Mouse (Mus musculus): Measurements from ENCODE around the gene Hist1h2ab. TPM values are rescaled to one million over a fixed set of nuclear protein-coding genes. Genes with fewer than 3 reads are reported as not detected.
"Not testable (repeated sequence)": the region's sequence is repeated elsewhere in the genome, so short reads cannot be mapped to it uniquely, and the experiment has no call there.

The Hist1h2ab gene
- polyA plus RNA-seq, 1 experiment from 2014 or later = 33.6 TPM

DNA sequence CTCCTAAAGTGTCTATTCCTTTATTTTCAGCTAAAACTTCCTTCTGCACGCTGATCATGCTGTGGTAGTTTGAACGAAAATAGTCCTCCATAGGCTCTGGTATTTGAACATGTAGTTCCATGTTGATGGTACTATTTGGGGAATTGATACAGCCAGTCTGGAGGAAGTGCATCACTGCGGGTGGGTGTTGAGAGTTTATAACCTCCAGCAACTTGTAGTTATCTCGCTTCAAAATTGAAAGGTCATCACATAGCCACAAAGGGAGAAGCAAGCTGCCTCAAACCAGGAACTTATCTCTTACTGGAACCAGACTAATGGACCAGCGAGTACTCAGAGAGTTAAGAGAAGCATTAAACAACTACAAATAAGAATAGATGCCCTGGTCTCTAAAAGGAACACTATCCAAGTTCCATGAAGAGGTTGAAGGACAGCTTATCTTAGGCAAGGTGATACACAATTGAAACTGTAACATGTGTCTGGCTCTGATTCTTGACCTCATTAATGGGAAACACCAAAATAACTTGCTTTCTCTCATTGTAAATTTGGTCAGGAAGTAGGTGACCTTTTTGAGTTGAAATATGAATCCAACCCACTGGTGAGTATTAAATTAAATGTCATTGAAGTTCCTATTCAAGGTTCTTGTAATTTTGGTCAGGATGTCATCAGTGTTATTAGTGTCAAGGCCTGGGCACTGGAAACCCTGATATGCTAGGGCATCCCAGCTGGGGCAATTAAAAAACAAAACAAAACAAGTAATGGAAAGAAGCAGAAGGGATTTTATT, 34.5 kb upstream of the Hist1h2ab start:
- ATAC-seq (ENCODE audit: low FRiP score, low TSS enrichment) = no peak
- H3K4me2 ChIP-seq (replicated peaks; ENCODE audit: low read depth, low read length) = no peak overlapping the region
- H3K27ac ChIP-seq (ENCODE audit: low read length) = no peak overlapping the region
- H3K4me3 ChIP-seq (ENCODE audit: low read length) = no peak overlapping the region
- no peak overlapping the region for H3K9ac ChIP-seq (replicated peaks; ENCODE audit: low read length)
- WGBS = 87% methylated on average over 5 of the region's 5 CpGs
- H3K4me1 ChIP-seq (ENCODE audit: insufficient read depth, low read length) = no peaks in the 10 kb centered on the region
- no peaks in the 10 kb centered on the region for H3K27me3 ChIP-seq (ENCODE audit: insufficient read depth, low read length)
- no peaks in the 10 kb centered on the region for H3K9me3 ChIP-seq (ENCODE audit: low read length)
- no peaks in the 10 kb centered on the region for H3K36me3 ChIP-seq (ENCODE audit: insufficient read depth, low read length)

DNA sequence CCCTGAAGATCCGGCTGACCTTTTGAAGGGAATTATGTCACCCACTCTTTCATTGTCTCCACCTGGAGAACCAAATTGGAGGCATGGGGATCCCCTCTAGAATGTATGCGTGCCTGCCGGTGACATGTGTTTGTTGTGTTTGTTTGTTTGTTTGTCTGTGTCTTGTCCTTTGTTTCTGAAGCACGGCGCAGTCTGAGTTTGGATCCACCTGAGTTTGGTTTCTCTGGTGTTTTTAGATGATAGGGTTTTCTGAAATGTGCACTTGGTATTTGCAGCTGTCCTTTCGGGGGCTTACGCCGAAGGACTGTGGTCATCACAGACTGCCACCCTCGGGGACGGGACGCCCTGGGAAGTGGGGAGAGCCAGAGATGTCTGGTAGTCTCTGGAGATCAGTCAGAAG, 33.8 kb upstream of the Hist1h2ab start:
- no peak for ATAC-seq (ENCODE audit: low FRiP score, low TSS enrichment)
- H3K36me3 ChIP-seq (ENCODE audit: insufficient read depth, low read length) = no peaks in the 10 kb centered on the region
- 55% methylated on average over 11 of the region's 11 CpGs for WGBS
- H3K4me3 ChIP-seq (ENCODE audit: low read length) = no peak overlapping the region
- no peak overlapping the region for H3K9ac ChIP-seq (replicated peaks; ENCODE audit: low read length)
- H3K4me2 ChIP-seq (replicated peaks; ENCODE audit: low read depth, low read length) = no peak overlapping the region
- no peaks in the 10 kb centered on the region for H3K9me3 ChIP-seq (ENCODE audit: low read length)
- no peaks in the 10 kb centered on the region for H3K4me1 ChIP-seq (ENCODE audit: insufficient read depth, low read length)
- H3K27ac ChIP-seq (ENCODE audit: low read length) = no peak overlapping the region
- H3K27me3 ChIP-seq (ENCODE audit: insufficient read depth, low read length) = no peaks in the 10 kb centered on the region

DNA sequence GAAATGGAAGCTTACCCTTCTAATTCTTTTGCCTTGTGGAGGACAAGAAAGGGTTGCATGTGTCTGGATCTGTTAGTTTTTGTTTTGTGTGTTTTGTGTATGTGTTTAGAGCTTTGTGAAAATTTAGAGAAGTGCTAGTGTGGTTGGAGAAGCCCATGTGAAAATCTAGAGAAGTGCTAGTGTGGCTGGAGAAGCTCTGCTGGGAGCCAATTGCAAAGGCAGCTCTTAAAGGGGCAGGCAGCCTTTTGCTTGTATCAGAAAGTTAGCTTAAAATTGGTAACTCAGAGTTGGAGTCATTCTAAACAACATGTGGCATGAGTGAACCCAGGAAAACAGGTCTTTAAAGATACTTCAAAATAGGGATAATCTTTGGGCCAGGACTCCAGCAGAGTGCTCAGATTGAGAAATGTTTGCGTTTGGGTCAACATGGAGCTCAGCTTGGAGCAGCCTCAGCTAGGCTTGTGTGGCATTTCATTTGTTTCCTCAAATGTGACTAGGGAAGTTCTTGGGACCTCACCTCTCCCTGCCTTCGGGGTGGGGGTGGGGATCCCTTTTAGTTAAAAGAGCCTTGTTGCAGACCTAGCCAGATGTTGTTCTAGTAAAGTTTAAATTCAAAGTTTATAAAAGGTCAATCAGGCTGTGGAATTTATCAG, 33.2 kb upstream of the Hist1h2ab start:
- H3K4me1 ChIP-seq (ENCODE audit: insufficient read depth, low read length); H3K4me2 ChIP-seq (replicated peaks; ENCODE audit: low read depth, low read length); H3K9ac ChIP-seq (replicated peaks; ENCODE audit: low read length); H3K27me3 ChIP-seq (ENCODE audit: insufficient read depth, low read length); ATAC-seq (ENCODE audit: low FRiP score, low TSS enrichment); H3K4me3 ChIP-seq (ENCODE audit: low read length); H3K36me3 ChIP-seq (ENCODE audit: insufficient read depth, low read length); H3K27ac ChIP-seq (ENCODE audit: low read length); H3K9me3 ChIP-seq (ENCODE audit: low read length): not testable (repeated sequence)
- WGBS = 28% methylated on average over 2 of the region's 2 CpGs

DNA sequence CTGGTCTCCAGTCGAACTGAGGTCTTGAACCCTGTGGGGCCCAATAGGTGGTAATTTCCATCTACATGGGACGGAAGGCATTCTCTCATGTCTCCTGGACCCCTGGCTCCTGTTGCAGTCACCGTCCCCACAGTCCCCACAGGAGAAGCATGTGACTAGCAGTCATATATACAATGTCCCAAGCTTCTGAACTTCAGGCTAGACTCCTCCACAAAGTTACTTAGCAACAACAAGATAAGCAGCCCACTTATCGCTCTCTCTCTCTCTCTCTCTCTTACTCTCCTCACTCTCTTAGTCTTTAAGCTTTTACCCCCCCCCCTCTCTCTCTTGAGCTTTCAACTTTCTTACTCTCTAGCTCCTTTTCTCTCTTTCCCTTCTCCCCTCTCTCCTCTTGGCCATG, 26.7 kb upstream of the Hist1h2ab start:
- H3K4me2 ChIP-seq (replicated peaks; ENCODE audit: low read depth, low read length) = no peak overlapping the region
- ATAC-seq (ENCODE audit: low FRiP score, low TSS enrichment) = no peak
- no peaks in the 10 kb centered on the region for H3K9me3 ChIP-seq (ENCODE audit: low read length)
- WGBS = 81% methylated on average over 4 of the region's 4 CpGs
- H3K4me3 ChIP-seq (ENCODE audit: low read length) = no peak overlapping the region
- no peak overlapping the region for H3K9ac ChIP-seq (replicated peaks; ENCODE audit: low read length)
- no peak overlapping the region for H3K27ac ChIP-seq (ENCODE audit: low read length)
- no peaks in the 10 kb centered on the region for H3K36me3 ChIP-seq (ENCODE audit: insufficient read depth, low read length)
- H3K27me3 ChIP-seq (ENCODE audit: insufficient read depth, low read length) = no peaks in the 10 kb centered on the region
- H3K4me1 ChIP-seq (ENCODE audit: insufficient read depth, low read length) = no peaks in the 10 kb centered on the region

DNA sequence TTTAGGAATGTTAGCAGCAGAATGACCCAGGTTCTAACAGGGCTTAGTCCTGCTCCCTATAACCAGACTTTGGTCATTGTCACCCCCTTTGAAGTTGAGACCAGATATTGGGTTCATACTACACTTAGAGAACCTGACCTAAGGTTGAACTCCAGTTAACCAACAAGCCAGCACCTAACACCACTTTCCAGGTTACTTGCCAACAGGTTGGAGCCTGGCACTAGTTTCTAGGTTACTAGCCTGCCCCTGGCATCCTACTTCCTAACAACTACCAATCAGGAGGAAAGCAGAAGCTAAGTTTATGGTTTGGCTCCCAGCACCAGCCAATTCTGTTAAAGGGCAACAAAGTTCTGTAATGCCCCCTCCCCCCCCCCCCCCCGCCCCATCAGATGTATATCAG, 25.7 kb upstream of the Hist1h2ab start:
- no peaks in the 10 kb centered on the region for H3K9me3 ChIP-seq (ENCODE audit: low read length)
- no peaks in the 10 kb centered on the region for H3K27me3 ChIP-seq (ENCODE audit: insufficient read depth, low read length)
- H3K4me2 ChIP-seq (replicated peaks; ENCODE audit: low read depth, low read length) = no peak overlapping the region
- H3K27ac ChIP-seq (ENCODE audit: low read length) = no peak overlapping the region
- no peak overlapping the region for H3K9ac ChIP-seq (replicated peaks; ENCODE audit: low read length)
- no peak for ATAC-seq (ENCODE audit: low FRiP score, low TSS enrichment)
- no peaks in the 10 kb centered on the region for H3K36me3 ChIP-seq (ENCODE audit: insufficient read depth, low read length)
- H3K4me3 ChIP-seq (ENCODE audit: low read length) = no peak overlapping the region
- WGBS = no CpG with 5 or more reads among the region's 1 CpGs
- H3K4me1 ChIP-seq (ENCODE audit: insufficient read depth, low read length) = no peaks in the 10 kb centered on the region

DNA sequence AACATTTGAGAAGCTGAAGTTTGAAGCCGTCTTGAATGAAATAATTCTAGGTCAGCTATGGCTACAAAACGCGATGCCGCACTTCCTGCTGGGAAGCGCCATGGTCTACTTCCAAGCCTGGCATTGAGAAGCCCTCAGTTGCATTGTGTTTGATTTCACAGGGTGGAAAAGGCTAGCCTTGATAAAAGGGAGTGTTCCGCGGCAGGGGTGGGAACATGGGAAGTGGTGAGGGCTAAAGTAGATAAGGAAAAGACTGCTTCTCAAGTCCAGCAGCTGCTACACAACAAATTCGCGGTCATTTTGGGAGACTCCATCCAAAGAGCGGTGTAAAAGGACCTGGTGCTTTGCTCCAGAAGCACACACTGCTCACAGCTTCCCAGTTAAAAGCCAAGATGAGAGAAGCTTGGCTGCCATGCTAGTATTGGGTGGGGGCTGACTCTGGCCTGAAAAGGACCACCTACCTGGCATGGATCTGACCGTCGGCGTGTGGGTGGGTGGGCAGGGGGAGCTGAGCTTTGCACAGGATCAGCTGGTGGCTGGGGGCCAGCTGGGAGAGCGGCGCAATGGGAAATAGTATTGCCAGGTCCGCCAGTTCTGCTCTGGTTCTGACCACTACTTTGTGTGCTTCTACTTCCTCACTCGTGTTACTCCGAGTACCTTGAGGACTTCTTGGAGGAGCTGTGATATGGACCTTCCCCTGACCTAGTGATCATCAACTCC, 22.3 kb upstream of the Hist1h2ab start:
- no peak for ATAC-seq (ENCODE audit: low FRiP score, low TSS enrichment)
- H3K4me3 ChIP-seq (ENCODE audit: low read length) = no peak overlapping the region
- no peak overlapping the region for H3K4me2 ChIP-seq (replicated peaks; ENCODE audit: low read depth, low read length)
- 92% methylated on average over 18 of the region's 18 CpGs for WGBS
- no peaks in the 10 kb centered on the region for H3K36me3 ChIP-seq (ENCODE audit: insufficient read depth, low read length)
- H3K4me1 ChIP-seq (ENCODE audit: insufficient read depth, low read length) = peaks cover 3% of the 10 kb centered on the region; the same call in 1 of the 2 replicates
- no peak overlapping the region for H3K27ac ChIP-seq (ENCODE audit: low read length)
- H3K9me3 ChIP-seq (ENCODE audit: low read length) = no peaks in the 10 kb centered on the region
- no peak overlapping the region for H3K9ac ChIP-seq (replicated peaks; ENCODE audit: low read length)
- H3K27me3 ChIP-seq (ENCODE audit: insufficient read depth, low read length) = no peaks in the 10 kb centered on the region

DNA sequence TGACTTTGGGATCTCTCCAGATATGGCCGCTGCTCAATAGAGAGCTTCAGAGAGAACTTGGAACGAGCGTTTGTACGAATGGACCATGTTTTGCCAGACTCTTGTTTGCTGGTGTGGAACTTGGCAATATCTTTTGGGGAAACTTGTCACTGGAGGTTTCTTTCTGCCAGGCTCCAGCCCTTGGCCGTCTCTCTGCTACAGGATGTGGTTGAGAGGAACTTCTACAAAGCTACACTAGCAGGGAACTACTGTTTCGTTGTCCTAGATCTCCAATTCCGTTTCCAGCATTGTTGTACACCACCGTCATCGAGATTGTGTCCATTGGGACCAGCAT, 21.8 kb upstream of the Hist1h2ab start:
- H3K27ac ChIP-seq (ENCODE audit: low read length) = no peak overlapping the region
- ATAC-seq (ENCODE audit: low FRiP score, low TSS enrichment) = no peak
- no peaks in the 10 kb centered on the region for H3K27me3 ChIP-seq (ENCODE audit: insufficient read depth, low read length)
- 94% methylated on average over 9 of the region's 9 CpGs for WGBS
- no peak overlapping the region for H3K4me2 ChIP-seq (replicated peaks; ENCODE audit: low read depth, low read length)
- H3K4me1 ChIP-seq (ENCODE audit: insufficient read depth, low read length) = peaks cover 3% of the 10 kb centered on the region; the same call in 1 of the 2 replicates
- no peaks in the 10 kb centered on the region for H3K9me3 ChIP-seq (ENCODE audit: low read length)
- H3K4me3 ChIP-seq (ENCODE audit: low read length) = no peak overlapping the region
- H3K9ac ChIP-seq (replicated peaks; ENCODE audit: low read length) = no peak overlapping the region
- H3K36me3 ChIP-seq (ENCODE audit: insufficient read depth, low read length) = no peaks in the 10 kb centered on the region

DNA sequence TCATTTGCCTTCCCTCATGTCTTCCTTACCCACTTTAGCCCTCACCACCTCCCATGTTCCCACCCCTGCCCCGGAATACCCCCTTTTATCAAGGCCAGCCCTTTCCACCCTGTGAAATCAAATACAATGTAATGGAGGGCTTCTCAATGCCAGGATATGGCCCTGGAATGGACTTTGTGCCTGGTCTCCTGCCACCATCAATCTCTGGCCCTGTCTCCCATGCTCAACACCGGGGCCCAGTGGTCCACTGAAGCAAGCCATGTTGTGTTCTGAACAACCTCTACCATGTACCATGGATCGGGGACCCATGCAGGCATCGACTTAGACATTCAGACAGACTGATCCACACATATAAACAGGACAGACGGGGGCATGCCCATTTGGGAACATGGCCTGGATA, 21.2 kb upstream of the Hist1h2ab start:
- ATAC-seq (ENCODE audit: low FRiP score, low TSS enrichment) = no peak
- Histone ChIP-seq H3K9me3 (ENCODE audit: low read length) (no peaks in the 10 kb centered on the region), H3K36me3 (ENCODE audit: insufficient read depth, low read length) (no peaks in the 10 kb centered on the region), H3K27ac (ENCODE audit: low read length) (no peak overlapping the region), H3K4me2 (replicated peaks; ENCODE audit: low read depth, low read length) (no peak overlapping the region), H3K4me3 (ENCODE audit: low read length) (no peak overlapping the region), H3K4me1 (ENCODE audit: insufficient read depth, low read length) (peaks cover 3% of the 10 kb centered on the region; the same call in 1 of the 2 replicates), H3K9ac (replicated peaks; ENCODE audit: low read length) (no peak overlapping the region), H3K27me3 (ENCODE audit: insufficient read depth, low read length) (no peaks in the 10 kb centered on the region)
- WGBS = 93% methylated on average over 5 of the region's 5 CpGs

DNA sequence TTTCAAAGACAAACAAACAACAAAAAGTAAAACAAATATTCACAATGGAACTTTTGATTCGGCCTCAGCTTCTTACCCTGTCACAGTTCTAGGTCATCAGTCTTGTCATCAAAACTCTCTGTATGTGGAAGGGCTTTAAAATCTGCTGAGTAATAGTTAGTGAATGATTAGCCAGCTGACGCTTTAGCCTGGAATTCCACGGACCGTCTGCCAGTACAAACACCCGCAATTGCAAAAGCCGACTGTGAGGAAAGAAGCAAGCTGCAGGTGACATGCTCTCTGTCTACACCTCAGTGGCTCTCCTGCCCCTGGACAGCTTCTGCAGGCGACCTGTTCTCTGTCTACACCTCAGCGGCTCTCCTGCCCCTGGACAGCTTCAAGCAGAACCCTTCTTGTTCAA, 20.4 kb upstream of the Hist1h2ab start:
- Histone ChIP-seq H3K27ac (ENCODE audit: low read length) (0 out of 2 replicates have a peak overlapping the region, but pooled peaks have one; percentile 32), H3K4me3 (ENCODE audit: low read length) (no peak overlapping the region), H3K4me2 (replicated peaks; ENCODE audit: low read depth, low read length) (peak overlapping the region; percentile 6; the same call in 1 of the 2 replicates), H3K9me3 (ENCODE audit: low read length) (no peaks in the 10 kb centered on the region), H3K27me3 (ENCODE audit: insufficient read depth, low read length) (no peaks in the 10 kb centered on the region), H3K4me1 (ENCODE audit: insufficient read depth, low read length) (peaks cover 3% of the 10 kb centered on the region; the same call in 1 of the 2 replicates), H3K9ac (replicated peaks; ENCODE audit: low read length) (no peak overlapping the region), H3K36me3 (ENCODE audit: insufficient read depth, low read length) (no peaks in the 10 kb centered on the region)
- 20% methylated on average over 8 of the region's 8 CpGs for whole genome bisulfite sequencing
- peak; percentile 81 for ATAC-seq (ENCODE audit: low FRiP score, low TSS enrichment)
